Mouse (Mus musculus) stomach, embryonic 15.5 days (tissue): Measurements from ENCODE around the gene Malsu1. TPM values are rescaled to one million over a fixed set of nuclear protein-coding genes. Genes with fewer than 3 reads are reported as not detected.
A peak's percentile ranks its signal among the peaks of the same experiment; 100 is the strongest.

Experiments used
- ATAC-seq: fragments of 200-750 bp; cut with Nextera tagmentation; 2 replicates; pipeline ENCODE4 v1.8.0; 2017; ENCODE audit warnings: low read depth, moderate number of reproducible peaks, moderate TSS enrichment; ENCODE audit not compliant: insufficient read depth, low FRiP score
- H3K27ac ChIP-seq: fragments of 300-500 bp; sonication (generic); 2 replicates; pipeline ENCODE4 v1.5.1; 2015; ENCODE audit warnings: mild to moderate bottlenecking, inconsistent platforms
- H3K27me3 ChIP-seq: fragments of 300-500 bp; sonication (generic); replicated peaks from 2 replicates; pipeline ENCODE4 v1.6.1; 2015; ENCODE audit warnings: inconsistent platforms
- H3K36me3 ChIP-seq: fragments of 300-500 bp; sonication (generic); 2 replicates; pipeline ENCODE4 v1.6.1; 2015; ENCODE audit warnings: inconsistent platforms
- H3K4me1 ChIP-seq: fragments of 300-500 bp; sonication (generic); 2 replicates; pipeline ENCODE4 v1.6.1; 2015; ENCODE audit warnings: inconsistent platforms
- H3K4me2 ChIP-seq: fragments of 300-500 bp; sonication (generic); 2 replicates; pipeline ENCODE4 v1.6.1; 2015; ENCODE audit warnings: mild to moderate bottlenecking, inconsistent platforms
- H3K4me3 ChIP-seq: fragments of 300-500 bp; sonication (generic); replicated peaks from 2 replicates; pipeline ENCODE4 v1.5.1; 2015; ENCODE audit warnings: inconsistent platforms
- H3K9ac ChIP-seq: fragments of 300-500 bp; sonication (generic); 2 replicates; pipeline ENCODE4 v1.6.1; 2015; ENCODE audit warnings: inconsistent platforms
- H3K9me3 ChIP-seq: fragments of 300-500 bp; sonication (generic); 2 replicates; pipeline ENCODE4 v1.6.1; 2016; ENCODE audit warnings: inconsistent platforms
- WGBS: fragments of 180-500 bp; shearing (Covaris S2); methylation state at CpG from one replicate; pipeline ENCODE4 v1.1.7; 2015; 5-methylcytosine and 5-hydroxymethylcytosine counted together
- polyA plus RNA-seq: library from polyadenylated mRNA; unstranded; fragments of >200 nt; fragmentation: Nextera tagmentation; extraction: Ambion mirVana; gene quantifications from 2 replicates; pipeline ENCODE4 v1.2.1, GENCODE M21; 2015

The Malsu1 gene
- polyA plus RNA-seq, 1 experiment from 2014 or later, result 76.9 TPM

DNA sequence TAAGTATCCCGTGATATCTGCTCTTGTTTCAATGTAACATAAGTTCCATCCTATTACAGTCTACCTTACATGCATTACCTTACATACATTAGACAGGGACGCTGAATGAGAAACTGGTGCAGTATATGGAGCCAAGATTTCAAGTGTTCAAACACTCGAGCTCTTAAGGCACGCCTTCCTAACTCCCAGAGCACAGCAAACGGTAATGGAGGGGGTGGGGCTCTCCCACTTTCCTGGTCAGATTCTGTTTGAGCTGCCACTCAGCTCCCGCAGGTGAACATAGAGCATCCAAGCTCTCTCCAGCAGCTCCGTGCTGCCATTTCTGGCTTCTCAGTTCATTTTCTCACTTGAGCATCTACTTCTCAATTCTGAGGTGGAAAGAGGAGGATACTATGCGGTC lies 44.9 kb downstream of the Malsu1 start:
- Histone ChIP-seq H3K9ac (no peak overlapping the region), H3K4me2 (no peak overlapping the region), H3K27ac (no peak overlapping the region), H3K4me1 (no peaks in the 10 kb centered on the region; the same call in 1 of the 2 replicates), H3K36me3 (0 out of 2 replicates have a peak, but pooled peaks cover 7% of the 10 kb centered on the region), H3K9me3 (no peaks in the 10 kb centered on the region), H3K4me3 (no peak overlapping the region), H3K27me3 (no peaks in the 10 kb centered on the region)
- no peak for ATAC-seq
- WGBS, result 68% methylated on average over 8 of the region's 8 CpGs

DNA sequence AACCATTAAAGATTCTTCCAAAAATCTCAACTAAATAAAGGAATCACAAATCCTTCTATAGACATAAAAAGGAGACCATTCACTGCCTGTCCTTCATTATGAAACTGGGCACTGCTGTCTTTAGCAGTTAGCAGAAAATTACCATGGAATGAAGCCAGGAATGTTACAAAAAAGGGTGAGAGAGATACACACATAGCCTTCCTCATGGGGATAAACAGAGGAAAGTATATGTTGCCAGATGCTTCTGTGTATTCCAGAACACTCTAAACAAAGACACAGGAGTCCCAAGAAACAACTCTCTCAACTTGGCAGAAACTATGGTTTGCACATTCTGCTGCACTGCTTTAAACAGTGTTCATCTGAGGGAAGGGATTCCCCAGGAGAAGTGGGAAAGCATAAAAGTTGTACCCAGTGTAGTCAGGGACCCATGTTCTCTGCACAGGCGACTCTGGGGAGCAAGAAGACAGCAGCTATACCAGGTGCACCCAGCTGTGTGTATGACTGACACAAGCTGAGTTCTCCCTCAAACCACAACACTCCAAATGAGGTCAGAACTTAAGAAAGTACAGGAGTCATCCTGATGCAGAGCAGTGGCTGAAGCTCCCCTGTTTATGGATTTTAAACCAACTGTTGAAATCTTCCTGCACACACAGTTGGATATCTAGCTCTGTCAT lies 46.0 kb downstream of the Malsu1 start:
- WGBS, result 55% methylated on average over 1 of the region's 1 CpGs
- Histone ChIP-seq H3K27me3 (no peaks in the 10 kb centered on the region), H3K4me3 (no peak overlapping the region), H3K9ac (no peak overlapping the region), H3K4me1 (no peaks in the 10 kb centered on the region; the same call in 1 of the 2 replicates), H3K9me3 (no peaks in the 10 kb centered on the region), H3K36me3 (no peaks in the 10 kb centered on the region), H3K27ac (peak overlapping the region; percentile 8; the same call in 1 of the 2 replicates), H3K4me2 (no peak overlapping the region)
- no peak for ATAC-seq

DNA sequence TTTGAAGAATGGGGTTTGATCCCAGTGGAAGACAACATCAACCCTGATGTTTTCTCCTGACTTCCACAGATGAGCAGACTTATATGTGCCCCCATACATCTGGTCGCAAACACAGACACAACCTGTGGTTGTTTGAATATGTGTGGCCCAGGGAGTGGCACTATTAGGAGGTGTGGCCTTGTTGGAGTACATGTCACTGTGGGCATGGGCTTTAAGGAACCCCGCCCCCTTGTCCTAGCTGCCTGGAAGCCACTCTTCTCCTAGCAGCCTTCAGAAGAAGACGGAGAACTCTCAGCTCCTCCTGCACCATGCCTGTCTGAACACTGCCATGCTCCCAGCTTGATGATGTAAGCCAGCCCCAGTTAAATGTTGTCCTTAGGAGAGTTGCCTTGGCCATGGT lies 46.8 kb downstream of the Malsu1 start:
- Histone ChIP-seq H3K27ac (no peak overlapping the region), H3K4me2 (no peak overlapping the region), H3K36me3 (no peaks in the 10 kb centered on the region; the same call in 1 of the 2 replicates), H3K9ac (no peak overlapping the region), H3K4me1 (no peaks in the 10 kb centered on the region; the same call in 1 of the 2 replicates), H3K4me3 (no peak overlapping the region), H3K9me3 (no peaks in the 10 kb centered on the region), H3K27me3 (no peaks in the 10 kb centered on the region)
- ATAC-seq, result no peak
- WGBS, result 84% methylated on average over 3 of the region's 3 CpGs

DNA sequence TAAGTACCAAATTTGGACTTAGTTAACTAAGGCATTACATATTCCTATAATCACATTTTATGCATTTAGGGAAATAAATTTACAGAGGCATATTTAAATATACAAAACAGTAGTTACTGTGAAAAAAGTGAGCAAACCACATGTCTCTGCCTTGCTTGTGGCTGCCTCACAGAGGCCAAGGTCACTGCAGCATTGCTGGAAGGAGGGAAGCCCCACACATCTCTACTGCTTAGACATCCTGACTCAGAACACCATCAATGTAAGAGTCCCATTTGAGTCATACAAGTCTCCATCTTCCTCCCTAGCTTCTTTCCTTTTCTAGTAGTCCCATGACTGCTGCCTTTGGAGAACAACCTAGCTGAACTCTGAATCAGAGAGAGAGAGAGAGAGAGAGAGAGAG lies 56.7 kb downstream of the Malsu1 start:
- H3K9ac ChIP-seq, result no peak overlapping the region
- H3K4me3 ChIP-seq, result no peak overlapping the region
- no peak overlapping the region for H3K4me2 ChIP-seq
- no peaks in the 10 kb centered on the region for H3K4me1 ChIP-seq
- H3K27me3 ChIP-seq, result no peaks in the 10 kb centered on the region
- ATAC-seq, result no peak
- peaks cover 5% of the 10 kb centered on the region for H3K36me3 ChIP-seq
- H3K27ac ChIP-seq, result no peak overlapping the region
- H3K9me3 ChIP-seq, result no peaks in the 10 kb centered on the region

DNA sequence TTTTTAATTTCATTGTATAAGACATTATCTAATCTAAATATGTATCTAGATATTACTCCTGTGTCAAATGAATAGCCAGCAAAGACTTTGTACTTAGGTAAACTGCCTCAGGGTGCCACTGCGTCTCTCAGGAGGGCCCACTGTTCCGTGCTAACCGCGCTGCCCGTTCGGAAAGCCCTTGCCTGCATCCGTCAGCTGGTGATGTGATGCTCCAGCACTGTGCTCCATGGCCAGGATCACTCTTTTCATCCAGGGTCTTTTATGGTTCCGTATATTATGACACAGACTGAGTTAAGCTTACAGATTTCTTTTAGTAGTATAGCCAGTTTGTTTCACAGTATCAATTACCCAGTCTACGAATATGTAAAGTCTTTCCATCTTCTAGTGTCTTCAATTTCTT lies 58.3 kb downstream of the Malsu1 start:
- no peak overlapping the region for H3K9ac ChIP-seq
- H3K4me3 ChIP-seq, result no peak overlapping the region
- no peaks in the 10 kb centered on the region for H3K27me3 ChIP-seq
- no peak overlapping the region for H3K27ac ChIP-seq
- ATAC-seq, result no peak
- peaks cover 5% of the 10 kb centered on the region; the same call in 1 of the 2 replicates for H3K36me3 ChIP-seq
- no peak overlapping the region for H3K4me2 ChIP-seq
- H3K9me3 ChIP-seq, result no peaks in the 10 kb centered on the region
- H3K4me1 ChIP-seq, result no peaks in the 10 kb centered on the region
- WGBS, result 89% methylated on average over 9 of the region's 9 CpGs

DNA sequence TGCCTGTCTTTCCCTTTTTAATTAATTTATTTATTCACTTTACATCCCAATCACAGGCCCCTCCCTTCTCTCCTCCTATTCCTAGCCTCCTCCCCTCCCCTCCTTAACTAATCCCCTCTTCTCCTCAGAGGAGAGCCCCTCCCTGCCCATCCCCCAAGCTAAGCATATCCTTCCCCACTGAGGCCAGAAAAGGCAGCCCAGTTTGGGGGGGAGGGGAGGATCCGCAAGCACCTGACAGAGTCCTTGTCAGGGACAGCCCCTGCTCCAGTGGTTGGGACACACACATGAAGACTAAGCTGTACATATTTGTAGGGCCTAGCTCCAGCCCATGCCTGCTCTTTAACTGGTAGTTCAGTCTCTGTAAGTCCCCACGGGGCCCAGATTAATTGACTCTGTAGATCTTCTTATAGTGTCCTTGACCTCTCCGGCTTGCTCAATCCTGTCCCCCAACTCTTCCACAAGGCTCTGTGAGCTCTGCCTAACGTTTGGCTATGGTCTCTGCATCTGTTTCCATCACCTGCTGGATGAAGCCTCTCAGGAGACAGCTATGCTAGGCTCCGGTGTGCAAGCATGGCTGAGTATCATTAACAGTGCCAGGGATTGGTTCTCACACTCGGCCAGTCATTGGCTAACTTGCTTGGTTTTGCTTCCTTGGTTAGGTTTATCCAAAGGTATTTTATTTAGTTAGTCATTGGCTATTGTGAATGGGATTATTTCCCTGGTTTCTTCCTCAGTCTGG lies 58.9 kb downstream of the Malsu1 start:
- no peaks in the 10 kb centered on the region for H3K9me3 ChIP-seq
- H3K4me2 ChIP-seq, result no peak overlapping the region
- no peak overlapping the region for H3K4me3 ChIP-seq
- H3K36me3 ChIP-seq, result peaks cover 5% of the 10 kb centered on the region; the same call in 1 of the 2 replicates
- H3K27ac ChIP-seq, result no peak overlapping the region
- no peak overlapping the region for H3K9ac ChIP-seq
- H3K4me1 ChIP-seq, result no peaks in the 10 kb centered on the region
- ATAC-seq, result no peak
- H3K27me3 ChIP-seq, result no peaks in the 10 kb centered on the region
- 65% methylated on average over 6 of the region's 6 CpGs for WGBS

Other genes with a start within 250 kb of the Malsu1 start
- 140 and 144 TPM in 2 replicates for gene Tmem176a, start 232.9 kb upstream of the Malsu1 start, polyA plus RNA-seq
- 314 and 315 TPM in 2 replicates for gene Tmem176b, start 232.3 kb upstream of the Malsu1 start, polyA plus RNA-seq
- gene Aoc1, start 200.9 kb upstream of the Malsu1 start, polyA plus RNA-seq, result 2.3 and 3.6 TPM in 2 replicates
- not detected in 2 replicates for gene 1600015I10Rik, start 143.9 kb upstream of the Malsu1 start, polyA plus RNA-seq
- not detected in 2 replicates for gene Doxl2, start 98.8 kb upstream of the Malsu1 start, polyA plus RNA-seq
- not detected in 2 replicates for gene Svs1, start 86.9 kb upstream of the Malsu1 start, polyA plus RNA-seq
- 0.26 and 0.34 TPM in 2 replicates for gene Gpnmb, start 37.2 kb upstream of the Malsu1 start, polyA plus RNA-seq
- gene Igf2bp3, start 141.2 kb downstream of the Malsu1 start, polyA plus RNA-seq, result 64.3 and 72.4 TPM in 2 replicates
- gene Tra2a, start 190.2 kb downstream of the Malsu1 start, polyA plus RNA-seq, result 92.7 and 95.4 TPM in 2 replicates
- 12.4 and 13.1 TPM in 2 replicates for gene Ccdc126, start 245.5 kb downstream of the Malsu1 start, polyA plus RNA-seq